Mouse (Mus musculus): ENCODE measurements at regions not wholly inside any gene's neighbourhood (a gene's known extent, or its start where the extent isn't known, plus 50 kb on each side); places are given as distances from the start of the nearest gene placed in this dataset.

- DNase-seq (ENCODE audit: low spot score in 2 of 2), result no peak
Measured at GRCm38 (mm10) chr12:92152922-92153235, 303.9 kb upstream of the Sel1l start.

- DNase-seq (ENCODE audit: low spot score in 2 of 2), result no peak
Measured at GRCm38 (mm10) chr12:92152043-92152921, 303.3 kb upstream of the Sel1l start.

GRCm38 (mm10) chr12:92137539-92137938 lies 288.6 kb upstream of the Sel1l start:
- no peak for DNase-seq (ENCODE audit: low spot score in 2 of 2)

DNA sequence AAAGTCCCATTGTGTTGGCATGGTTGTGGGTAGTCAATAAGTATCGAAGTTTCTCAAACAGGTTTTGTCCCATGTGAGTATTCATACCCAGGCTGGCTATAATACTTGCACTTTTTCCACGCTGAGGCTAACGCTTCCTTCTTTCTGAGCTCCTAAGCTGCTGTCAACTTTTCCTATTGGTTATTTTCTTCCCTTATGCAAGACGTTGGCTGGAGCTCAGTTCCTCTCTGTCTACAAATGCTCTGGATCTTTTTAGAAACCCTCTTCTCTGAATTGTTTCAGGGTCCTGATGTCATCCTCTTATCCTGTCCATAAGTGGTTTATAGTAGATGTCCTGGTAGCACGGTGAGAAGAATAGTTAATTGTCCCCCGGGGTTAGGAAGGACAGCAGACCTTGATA lies 278.7 kb upstream of the Sel1l start:
- DNase-seq (ENCODE audit: low spot score in 2 of 2), result no peak

DNA sequence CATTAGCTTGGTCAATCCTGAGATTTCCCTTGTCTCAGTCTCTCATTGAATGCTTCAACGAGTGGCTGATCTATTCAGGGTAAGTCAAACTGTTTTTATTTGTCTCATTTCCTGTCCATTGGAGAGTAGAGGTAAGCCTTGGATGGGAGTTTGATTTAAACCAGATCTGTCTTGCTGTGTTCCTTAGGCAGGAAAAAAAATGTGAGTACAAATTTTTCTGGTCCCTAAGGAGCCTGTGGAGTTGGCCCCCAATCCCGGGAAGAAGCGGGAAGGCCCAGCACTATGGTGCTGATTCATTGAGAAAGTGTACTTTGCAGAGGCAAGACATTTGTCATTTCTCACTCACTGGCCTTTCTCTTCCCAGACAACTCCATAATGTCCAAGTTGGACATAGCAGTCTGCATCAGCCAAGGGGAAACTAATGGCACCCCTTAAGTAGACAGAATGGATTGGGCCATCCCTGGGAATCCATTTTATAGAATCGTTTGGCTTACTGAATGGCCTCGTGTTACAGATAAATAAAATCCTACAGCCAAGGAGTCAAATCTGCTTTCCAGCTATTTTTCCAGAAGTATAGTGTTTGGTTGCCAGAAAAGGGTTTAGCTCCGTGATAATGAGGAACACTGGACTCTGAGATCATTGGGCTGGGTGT lies 271.3 kb upstream of the Sel1l start:
- no peak for DNase-seq (ENCODE audit: low spot score in 2 of 2)

GRCm38 (mm10) chr12:92109615-92110014 lies 260.7 kb upstream of the Sel1l start:
- no peak for DNase-seq (ENCODE audit: low spot score in 2 of 2)

GRCm38 (mm10) chr12:92100080-92100479 lies 251.1 kb upstream of the Sel1l start:
- no peak for DNase-seq (ENCODE audit: low spot score in 2 of 2)

DNA sequence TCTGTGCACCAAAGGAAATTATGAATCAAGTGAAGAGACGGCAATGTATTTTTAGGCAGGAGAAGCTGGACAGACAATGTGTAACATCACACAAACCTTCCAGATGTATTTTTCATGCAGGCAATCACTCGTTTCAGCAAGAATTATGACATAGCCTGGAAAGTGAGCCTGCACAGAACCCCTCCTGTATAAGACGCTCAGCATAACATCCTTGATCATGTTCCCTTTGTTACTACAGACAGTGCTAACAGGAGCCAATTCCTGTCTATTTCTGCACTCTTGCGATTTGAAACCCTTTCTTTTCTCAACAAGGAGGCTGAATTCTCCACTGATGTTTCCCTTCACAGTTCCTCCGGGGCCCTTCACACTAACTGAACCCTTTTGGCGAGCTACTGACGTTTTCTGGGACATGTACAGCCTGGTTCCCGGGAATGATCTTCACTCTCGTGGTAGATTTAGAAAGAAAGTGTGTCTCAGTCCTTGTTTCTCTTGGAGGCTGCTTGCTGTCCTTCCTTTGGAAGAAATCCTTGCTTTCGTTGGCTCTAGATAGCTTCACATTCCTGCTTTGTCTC lies 243.9 kb upstream of the Sel1l start:
- no peak for DNase-seq (ENCODE audit: low spot score in 2 of 2)

DNA sequence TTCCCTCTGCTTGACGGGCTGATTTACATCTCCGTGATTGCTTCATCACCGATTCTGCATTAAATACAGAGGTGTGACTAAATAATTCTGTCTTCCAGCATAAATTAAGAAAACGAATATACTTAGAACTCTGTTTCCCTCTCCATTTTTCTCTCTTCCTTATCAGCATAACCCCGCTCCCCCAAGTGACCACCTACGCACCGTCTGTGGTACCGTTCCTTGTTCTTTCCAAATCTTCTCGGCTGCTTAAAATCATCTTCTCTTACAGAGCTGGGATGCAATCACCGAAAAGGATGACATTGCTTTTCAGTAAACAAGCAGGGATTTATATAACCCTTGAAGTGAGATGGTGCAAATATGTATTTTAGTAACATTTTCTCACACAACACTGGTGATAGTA lies 224.3 kb upstream of the Sel1l start:
- no peak for DNase-seq (ENCODE audit: low spot score in 2 of 2)

DNA sequence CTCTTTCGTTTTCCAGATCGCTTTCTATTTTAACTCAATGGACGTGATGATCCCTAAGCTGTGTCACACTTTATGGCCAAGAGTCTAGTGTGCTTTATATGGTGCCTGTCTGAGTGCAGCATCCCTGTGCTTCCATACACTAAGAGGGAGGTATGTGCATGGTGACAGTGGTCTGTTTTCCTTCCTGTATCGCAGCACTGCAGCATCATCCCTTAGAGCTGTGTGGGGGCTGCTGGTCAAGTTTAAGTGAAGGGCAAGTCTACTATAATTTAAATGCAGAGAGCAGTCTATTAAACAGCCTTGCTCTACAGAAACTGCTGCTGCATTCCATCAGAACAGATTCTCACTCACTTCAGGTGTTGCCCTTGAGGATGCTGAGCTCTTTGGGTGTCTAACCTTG lies 213.8 kb upstream of the Sel1l start:
- DNase-seq (ENCODE audit: low spot score in 2 of 2), result no peak

GRCm38 (mm10) chr12:92040481-92040880 lies 191.5 kb upstream of the Sel1l start:
- DNase-seq (ENCODE audit: low spot score in 2 of 2), result no peak

DNA sequence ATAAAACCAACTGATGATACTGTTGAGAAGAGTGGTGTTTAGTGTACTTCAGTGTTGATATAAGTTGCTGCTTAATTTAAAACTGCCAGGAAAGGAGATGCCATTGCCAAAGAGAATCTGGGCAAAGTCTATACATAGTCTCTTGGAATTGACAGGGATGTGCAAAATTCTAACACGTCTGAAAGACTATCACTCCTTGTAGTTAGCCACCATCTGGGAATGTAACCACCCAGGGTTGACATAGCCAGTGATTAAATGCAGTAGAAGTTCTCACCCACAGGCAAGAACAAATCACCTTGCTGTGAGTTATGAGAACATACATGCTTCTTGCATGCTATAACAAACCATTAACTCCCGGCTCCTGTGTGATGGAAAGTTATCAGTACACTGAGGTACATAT lies 180.2 kb upstream of the Sel1l start:
- DNase-seq (ENCODE audit: low spot score in 2 of 2), result no peak

GRCm38 (mm10) chr12:92028354-92028753 lies 179.4 kb upstream of the Sel1l start:
- no peak for DNase-seq (ENCODE audit: low spot score in 2 of 2)

- no peak for DNase-seq (ENCODE audit: low spot score in 2 of 2)
Measured at GRCm38 (mm10) chr12:92024461-92025218, 175.7 kb upstream of the Sel1l start.

DNA sequence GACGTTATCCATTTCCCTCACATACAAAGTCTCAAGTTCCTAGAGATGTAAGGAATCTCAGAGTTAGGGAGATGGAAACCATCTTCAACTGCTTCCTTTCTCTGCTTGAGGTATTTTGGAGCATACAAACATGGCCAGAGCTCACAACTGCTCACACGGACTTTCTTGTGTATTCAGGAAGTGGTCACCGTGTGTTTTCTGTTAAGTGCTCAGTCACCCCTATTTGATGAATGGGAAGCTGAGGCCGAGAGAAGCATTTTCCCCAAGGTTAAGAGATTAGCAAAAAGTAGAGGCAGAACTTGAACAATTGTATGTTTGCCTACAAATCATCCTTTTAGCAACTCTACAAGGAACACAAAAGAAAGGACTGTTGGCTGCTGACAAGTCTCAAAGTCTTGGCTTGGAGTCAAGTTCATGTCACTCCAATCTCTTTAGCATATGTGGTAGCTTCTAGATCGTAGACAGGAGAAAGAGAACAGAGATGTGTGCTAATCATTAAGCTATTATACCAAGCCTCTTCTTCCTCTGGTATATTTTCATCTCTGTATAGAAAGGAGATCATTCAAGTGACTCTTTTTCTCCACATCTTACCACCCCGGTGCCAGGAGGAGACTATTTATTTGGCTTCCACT lies 170.8 kb upstream of the Sel1l start:
- DNase-seq (ENCODE audit: low spot score in 2 of 2), result no peak

DNA sequence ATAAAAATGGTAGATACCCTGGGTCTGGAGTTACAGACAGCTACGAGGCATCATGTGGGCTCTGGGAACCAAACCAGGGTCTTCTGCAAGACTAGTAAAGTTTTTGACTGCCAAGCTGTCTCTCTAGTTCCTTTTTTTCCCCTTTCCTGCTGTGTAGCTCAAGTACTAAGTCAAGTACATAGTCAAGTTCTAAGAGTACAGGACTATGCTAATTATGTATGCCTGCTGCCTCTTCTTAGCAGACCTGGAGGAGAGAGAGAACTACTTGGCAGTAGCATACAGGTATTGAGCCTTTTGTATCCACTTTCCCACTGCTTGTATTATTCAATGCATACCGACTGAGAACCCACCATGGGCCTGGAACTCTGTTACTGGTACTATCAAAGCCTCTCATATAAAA lies 166.4 kb upstream of the Sel1l start:
- no peak for DNase-seq (ENCODE audit: low spot score in 2 of 2)

DNA sequence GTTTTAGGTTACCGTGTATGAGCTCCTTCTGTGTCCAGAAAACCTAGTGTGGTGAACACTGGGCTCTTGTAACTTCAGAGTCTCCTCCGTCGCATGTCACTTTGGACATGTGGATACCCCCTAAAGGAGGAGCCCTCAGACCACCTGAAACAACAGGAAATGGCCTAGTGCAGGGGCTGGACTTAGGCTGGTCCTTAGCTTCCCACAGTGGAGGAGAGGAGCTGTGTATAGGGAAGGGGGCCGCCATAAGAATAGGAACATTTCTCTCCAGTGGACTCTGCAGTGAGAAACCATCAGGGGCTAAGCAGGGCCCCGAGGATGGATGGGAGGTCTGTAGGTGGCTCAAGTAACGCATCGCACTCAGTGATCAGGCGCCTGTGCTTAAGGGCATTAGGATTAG lies 165.0 kb upstream of the Sel1l start:
- no peak for DNase-seq (ENCODE audit: low spot score in 2 of 2)

- no peak for DNase-seq (ENCODE audit: low spot score in 2 of 2)
Measured at GRCm38 (mm10) chr12:92013244-92013643, 164.3 kb upstream of the Sel1l start.

- DNase-seq (ENCODE audit: low spot score in 2 of 2), result no peak
Measured at GRCm38 (mm10) chr12:92004391-92005094, 155.6 kb upstream of the Sel1l start.

DNA sequence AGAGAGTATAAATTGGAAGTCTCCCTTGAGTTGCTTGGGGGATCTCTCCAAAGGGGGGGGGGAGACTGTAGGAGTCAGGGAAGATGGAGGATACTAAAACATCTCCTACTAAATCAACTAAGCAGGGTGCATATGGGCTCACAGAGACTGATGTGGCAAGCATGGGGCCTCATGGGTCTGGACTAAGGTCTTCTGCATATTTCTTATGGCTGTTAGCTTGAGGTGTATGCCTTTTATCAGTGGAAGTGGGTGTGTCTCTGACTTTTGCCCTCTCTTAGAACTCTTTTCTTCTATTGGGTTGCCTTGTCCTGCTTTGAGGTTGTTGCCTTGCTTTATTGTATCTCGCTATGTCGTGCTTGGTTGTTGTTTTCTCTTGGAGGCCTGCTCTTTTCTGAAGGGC lies 150.1 kb upstream of the Sel1l start:
- no peak for DNase-seq (ENCODE audit: low spot score in 2 of 2)

GRCm38 (mm10) chr12:91997404-91997803 lies 148.4 kb upstream of the Sel1l start:
- no peak for DNase-seq (ENCODE audit: low spot score in 2 of 2)

Data from spleen, postnatal 36 days (tissue).